Mouse (Mus musculus) brown adipose tissue, adult 24 weeks (tissue): ENCODE data around the gene Col4a6. TPM values are rescaled to one million over a fixed set of nuclear protein-coding genes. Genes with fewer than 3 reads are reported as not detected.

Source experiments
- H3K27ac ChIP-seq: fragments of 200-500 bp; replicated peaks from 2 replicates; pipeline ENCODE4 v1.5.1; 2012; ENCODE audit warnings: low read depth, mild to moderate bottlenecking, low read length
- H3K4me1 ChIP-seq: fragments of 200-500 bp; 2 replicates; pipeline ENCODE4 v1.6.1; 2012; ENCODE audit warnings: low read length, mixed read lengths; ENCODE audit not compliant: control insufficient read depth, insufficient read depth, insufficient read length
- H3K4me3 ChIP-seq: fragments of 200-500 bp; 2 replicates; pipeline ENCODE4 v1.5.1; 2012; ENCODE audit warnings: low read depth, mild to moderate bottlenecking, low read length, moderate library complexity; ENCODE audit not compliant: insufficient read depth
- polyA plus RNA-seq: library from polyadenylated mRNA; stranded (reverse); fragments of >200 nt; gene quantifications from 2 replicates; pipeline ENCODE4 v1.2.4, GENCODE M21; 2012; ENCODE audit not compliant: missing spikeins, insufficient read depth, insufficient read length

The Col4a6 gene
- polyA plus RNA-seq, 1 experiment = not detected

DNA sequence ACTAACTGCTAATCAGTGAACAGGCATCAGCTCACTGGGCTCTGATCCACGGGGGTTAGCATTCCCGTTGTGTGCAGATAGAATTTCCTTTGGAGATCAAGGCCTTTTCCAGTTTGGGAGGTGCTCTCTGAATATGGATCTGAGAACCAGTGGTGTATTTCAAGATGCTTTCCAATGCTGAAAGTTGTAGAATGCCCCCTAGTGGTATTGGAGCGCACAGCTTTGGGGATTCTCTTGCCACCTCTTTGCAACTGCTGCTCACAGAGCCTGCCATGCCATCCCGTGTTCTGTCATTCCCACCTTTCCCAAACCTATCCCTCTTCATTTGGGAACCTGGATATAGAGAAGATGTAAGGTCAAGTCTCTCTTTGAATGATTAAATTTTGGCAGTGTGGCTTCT, 315.7 kb downstream of the Col4a6 start:
- H3K4me1 ChIP-seq = no peaks in the 10 kb centered on the region
- no peak overlapping the region for H3K4me3 ChIP-seq
- no peak overlapping the region for H3K27ac ChIP-seq

DNA sequence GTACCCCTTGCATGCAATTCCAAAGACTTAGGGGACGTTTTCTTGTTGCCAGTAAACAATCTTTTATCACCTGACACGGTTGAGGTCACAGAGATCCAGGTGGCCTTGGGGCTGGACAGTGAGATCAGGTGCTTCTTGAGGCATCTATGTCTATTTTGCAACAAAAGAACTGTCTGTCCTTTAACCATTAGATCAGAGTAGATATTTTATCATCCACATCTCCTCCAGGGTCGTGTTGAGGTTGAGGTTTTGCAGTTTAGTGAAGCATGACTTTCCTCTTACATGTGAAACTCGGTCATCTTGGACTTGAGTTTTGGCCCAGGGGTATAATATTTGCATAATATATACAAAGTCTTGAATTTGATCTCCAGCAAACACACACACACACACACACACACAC, 316.2 kb downstream of the Col4a6 start:
- Histone ChIP-seq H3K4me1 (no peaks in the 10 kb centered on the region), H3K27ac (no peak overlapping the region), H3K4me3 (no peak overlapping the region)

DNA sequence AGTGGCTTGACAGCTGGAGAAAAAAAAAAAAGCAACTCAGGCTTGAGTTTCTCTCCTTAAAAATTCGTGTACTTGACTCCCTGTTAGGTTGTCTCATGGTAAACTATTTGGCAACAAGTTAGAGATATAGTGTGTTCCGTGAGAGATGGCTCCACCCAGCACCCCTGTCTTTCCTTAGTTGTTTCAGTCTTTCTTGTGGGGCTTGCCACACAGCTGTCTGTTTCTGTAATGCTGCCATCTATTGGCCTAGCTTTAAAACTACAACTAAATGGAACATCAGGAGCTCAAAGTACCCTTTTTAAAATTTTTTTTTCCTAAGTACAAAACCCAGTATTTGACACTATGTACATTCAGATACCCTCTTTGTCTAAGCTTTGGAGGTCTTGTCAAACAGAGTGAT, 317.2 kb downstream of the Col4a6 start:
- H3K27ac ChIP-seq = no peak overlapping the region
- H3K4me1 ChIP-seq = no peaks in the 10 kb centered on the region

DNA sequence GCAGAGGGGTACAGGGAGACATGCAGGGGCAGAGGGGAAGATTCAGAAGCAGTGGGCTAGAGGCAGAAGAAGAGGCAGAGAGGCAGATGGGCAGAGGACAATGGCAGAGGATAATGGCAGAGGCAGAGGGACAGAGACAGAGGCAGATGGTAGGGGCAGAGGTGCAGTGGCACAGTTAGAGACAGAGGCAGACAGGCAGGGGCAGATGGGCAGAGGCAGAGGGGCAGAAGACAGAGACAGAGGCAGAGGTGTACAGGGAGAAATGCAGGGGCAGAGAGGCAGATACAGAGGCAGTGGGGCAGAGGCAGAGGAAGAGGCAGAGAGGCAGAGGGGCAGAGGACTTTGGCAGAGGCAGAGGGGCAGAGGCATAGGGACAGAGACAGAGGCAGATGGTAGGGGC, 322.7 kb downstream of the Col4a6 start:
- Histone ChIP-seq H3K27ac (no peak overlapping the region), H3K4me3 (no peak overlapping the region)

More for the DNA sequence above, 317.2 kb downstream of the Col4a6 start:
- no peak overlapping the region for H3K4me3 ChIP-seq

DNA sequence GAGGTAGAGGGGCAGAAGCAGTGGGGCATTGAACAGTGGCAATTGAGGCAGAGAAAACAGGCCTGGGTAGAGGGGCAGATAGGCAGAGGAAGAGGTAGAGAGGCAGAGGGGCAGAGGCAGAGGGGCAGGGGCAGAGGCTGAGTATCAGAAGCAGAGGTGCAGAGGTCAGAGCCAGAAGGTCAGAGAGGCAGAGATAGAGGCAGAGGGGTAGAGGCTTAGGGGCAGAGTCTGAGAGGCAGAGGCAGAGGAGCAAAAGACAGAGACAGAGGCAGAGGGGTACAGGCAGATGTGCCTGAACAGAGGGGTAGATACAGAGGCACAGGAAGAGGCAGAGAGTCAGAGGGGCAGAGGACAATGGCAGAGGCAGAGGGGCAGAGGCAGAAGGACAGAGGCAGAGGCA, 323.6 kb downstream of the Col4a6 start:
- Histone ChIP-seq H3K4me1 (no peaks in the 10 kb centered on the region), H3K27ac (no peak overlapping the region)

More for the DNA sequence above, 322.7 kb downstream of the Col4a6 start:
- H3K4me1 ChIP-seq = no peaks in the 10 kb centered on the region

DNA sequence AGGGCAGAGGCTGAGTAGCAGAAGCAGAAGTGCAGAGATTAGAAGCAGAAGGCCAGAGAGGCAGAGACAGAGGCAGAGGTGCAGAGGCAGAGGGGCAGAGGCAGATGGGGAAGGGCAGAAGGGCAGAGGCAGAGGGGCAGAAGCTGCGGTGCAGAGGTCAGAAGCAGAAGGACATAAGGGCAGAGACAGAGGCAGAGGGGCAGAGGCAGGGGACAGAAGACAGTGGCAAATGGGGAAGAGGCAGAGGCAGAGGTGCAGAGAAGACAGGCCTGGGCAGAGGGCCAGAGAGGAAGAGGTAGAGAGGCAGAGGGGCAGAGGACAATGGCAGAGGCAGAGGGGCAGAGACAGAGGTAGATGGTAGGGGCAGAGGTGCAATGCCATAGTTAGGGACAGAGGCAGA, 324.2 kb downstream of the Col4a6 start:
- Histone ChIP-seq H3K27ac (no peak overlapping the region), H3K4me3 (no peak overlapping the region), H3K4me1 (no peaks in the 10 kb centered on the region)

More for the DNA sequence above, 323.6 kb downstream of the Col4a6 start:
- no peak overlapping the region for H3K4me3 ChIP-seq

Other genes with a start within 250 kb of the Col4a6 start
- gene Col4a5, start 1.3 kb upstream of the Col4a6 start, polyA plus RNA-seq = 1.5 and 3.2 TPM in 2 replicates